Mouse (Mus musculus): Measurements from ENCODE around the gene Csnk2a2. TPM values are rescaled to one million over a fixed set of nuclear protein-coding genes. Genes with fewer than 3 reads are reported as not detected.

Gene Csnk2a2
- 10.4 and 10.6 TPM in 2 replicates for polyA plus RNA-seq (2012; rRNA removed)

DNA sequence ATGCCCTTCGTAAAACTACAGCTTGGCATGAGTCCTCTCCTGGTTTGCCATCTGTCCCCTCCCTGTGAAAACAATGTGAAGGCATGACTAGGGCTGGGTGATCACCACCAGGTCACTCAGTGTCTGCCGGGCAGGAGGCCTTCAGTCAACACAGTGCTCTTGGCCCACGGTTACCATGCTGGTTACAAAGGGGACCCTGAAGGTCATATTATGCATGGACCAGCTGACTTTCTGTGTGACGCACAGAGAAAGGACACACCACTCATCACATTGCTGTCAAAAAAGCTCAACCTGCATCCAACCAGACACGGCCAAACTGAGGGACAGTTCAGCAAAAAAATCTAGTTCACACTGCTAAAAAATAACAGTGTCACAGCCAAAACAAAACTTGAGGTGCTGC lies at the start of gene Csnk2a2:
Gene Csnk2a2, minus strand, starts transcription at position 34 of the 400 bp plus-strand sequence.

DNA sequence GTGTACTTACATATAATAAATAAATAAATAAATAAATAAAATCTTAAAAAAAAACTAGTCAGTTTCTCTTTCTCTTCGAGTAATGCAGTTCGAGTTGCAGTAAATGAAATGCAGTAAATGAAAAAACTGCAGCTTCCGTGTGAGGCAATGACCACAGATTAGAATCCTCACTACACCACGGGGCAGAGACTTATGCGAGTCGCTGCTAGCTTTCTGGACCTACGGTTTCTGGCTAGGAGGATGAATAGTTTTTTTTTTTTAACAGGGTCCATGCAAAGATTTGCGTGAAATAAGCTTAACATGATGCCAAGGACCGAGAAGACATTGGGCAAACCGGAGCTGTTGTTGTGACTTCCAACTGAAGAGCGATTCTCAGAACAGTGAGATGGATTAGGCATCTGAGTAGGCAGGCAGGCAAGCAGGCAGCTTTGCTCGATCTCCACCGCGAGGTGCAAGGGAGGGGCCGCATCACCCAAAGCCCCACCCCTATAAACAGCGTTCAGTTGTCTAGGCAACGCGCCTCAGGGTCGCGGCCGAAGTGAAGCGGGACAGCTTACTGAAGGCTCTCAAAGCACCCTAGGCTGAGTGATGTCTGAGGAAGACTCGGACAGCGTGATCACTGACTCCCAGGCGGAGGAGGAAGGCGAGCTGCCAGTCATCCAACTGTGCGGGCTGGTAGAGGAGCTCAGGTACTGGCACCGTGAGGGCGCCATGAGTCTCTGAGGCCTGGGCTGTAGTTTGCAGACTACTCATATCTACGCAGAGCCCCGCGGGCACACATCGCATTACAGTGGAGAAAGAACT lies 43.9 kb upstream of the Csnk2a2 start, which contains the start of gene Ccdc113:
Gene Ccdc113, plus strand, starts transcription at position 502 of the 804 bp plus-strand sequence.

DNA sequence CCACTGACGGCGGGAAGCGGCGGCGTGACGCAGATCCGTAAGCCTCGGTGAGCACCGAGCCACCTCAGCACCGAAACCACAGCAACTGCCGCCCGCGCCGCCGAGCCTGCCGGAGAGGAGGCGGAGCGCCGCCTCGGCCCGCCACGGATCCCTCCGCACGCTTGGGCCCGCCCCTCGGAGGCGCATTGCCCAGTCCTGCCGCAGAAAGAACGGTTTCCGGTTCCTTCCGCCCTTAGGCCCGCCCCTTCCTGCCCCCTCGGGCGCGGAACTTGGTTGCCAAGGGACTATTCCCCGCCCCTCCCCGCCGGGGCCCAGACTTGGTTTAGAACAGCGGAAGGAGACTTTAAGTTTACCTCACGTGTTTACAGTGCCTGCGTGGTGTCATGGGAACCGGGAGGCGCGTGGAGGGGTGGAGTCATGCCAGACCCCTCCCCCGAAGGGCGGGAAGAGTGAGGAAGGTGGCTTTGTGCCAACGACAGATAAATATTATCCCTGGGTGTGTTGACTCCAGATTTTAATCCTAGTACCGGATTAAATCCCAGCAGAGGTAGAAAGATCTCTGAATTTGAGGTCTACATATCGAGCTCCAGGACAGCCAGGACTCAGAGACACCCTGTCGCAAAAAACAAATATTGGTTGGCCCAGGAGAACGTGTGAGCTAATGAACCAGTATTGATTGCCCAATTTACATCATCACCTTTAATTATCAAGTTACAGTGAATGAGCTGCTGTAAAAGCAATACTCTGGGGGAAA lies 55.0 kb downstream of the Csnk2a2 start, which contains the start of gene Cfap20:
Gene Cfap20, minus strand, starts transcription at position 184 of the 754 bp plus-strand sequence.

Other genes starting within 250 kb of the Csnk2a2 start
- 0.36 and 0.58 TPM in 2 replicates for gene Cngb1, start 183.5 kb downstream of the Csnk2a2 start, polyA plus RNA-seq (2012; rRNA removed)
- not detected in 2 replicates for gene Tepp, start 179.5 kb downstream of the Csnk2a2 start, polyA plus RNA-seq (2012; rRNA removed)
- 1.2 TPM in 2 replicates for gene Zfp319, start 158.1 kb downstream of the Csnk2a2 start, polyA plus RNA-seq (2012; rRNA removed)
- gene Usb1, start 157.8 kb downstream of the Csnk2a2 start, polyA plus RNA-seq (2012; rRNA removed) = 11.7 and 12.8 TPM in 2 replicates
- gene Mmp15, start 137.8 kb downstream of the Csnk2a2 start, polyA plus RNA-seq (2012; rRNA removed) = 0.71 and 0.82 TPM in 2 replicates
- 29.0 and 29.5 TPM in 2 replicates for gene Cfap20, start 55.2 kb downstream of the Csnk2a2 start, polyA plus RNA-seq (2012; rRNA removed)
- 0.02 TPM in 1 of 2 replicates, not detected in the other for gene Ccdc113, start 44.0 kb upstream of the Csnk2a2 start, polyA plus RNA-seq (2012; rRNA removed)
- gene Prss54, start 86.3 kb upstream of the Csnk2a2 start, polyA plus RNA-seq (2012; rRNA removed) = not detected in 2 replicates
- 2.9 and 3.1 TPM in 2 replicates for gene Gins3, start 143.4 kb upstream of the Csnk2a2 start, polyA plus RNA-seq (2012; rRNA removed)
- 0.60 and 0.63 TPM in 2 replicates for gene Ndrg4, start 186.9 kb upstream of the Csnk2a2 start, polyA plus RNA-seq (2012; rRNA removed)
- 10.7 and 13.1 TPM in 2 replicates for gene Setd6, start 225.8 kb upstream of the Csnk2a2 start, polyA plus RNA-seq (2012; rRNA removed)